Mouse (Mus musculus): Measurements from ENCODE around the gene Olfr1036. TPM values are rescaled to one million over a fixed set of nuclear protein-coding genes. Genes with fewer than 3 reads are reported as not detected.
"Not testable (repeated sequence)": the region's sequence is repeated elsewhere in the genome, so short reads cannot be mapped to it uniquely, and the experiment has no call there.

Gene Olfr1036
- polyA plus RNA-seq (2014; fragmentation: Nextera tagmentation; extraction: Ambion mirVana): not detected in 2 replicates

GRCm38 (mm10) chr2:86073692-86074091, at the start of gene Olfr1036:
Olfr1036 (plus strand) TSS chr2:86073992.
- not testable (repeated sequence) for H3K9me3 ChIP-seq (ENCODE audit: control insufficient read depth, low read length); H3K4me2 ChIP-seq; H3K9ac ChIP-seq (ENCODE audit: low read length); H3K27ac ChIP-seq (ENCODE audit: low read depth, low read length); ATAC-seq (ENCODE audit: low FRiP score); H3K4me3 ChIP-seq (ENCODE audit: low read depth, low read length); H3K36me3 ChIP-seq (ENCODE audit: control insufficient read depth, insufficient read depth, low read length); DNase-seq (ENCODE audit: low spot score, missing footprints); H3K4me1 ChIP-seq (ENCODE audit: control insufficient read depth, insufficient read depth, low read length); H3K27me3 ChIP-seq (ENCODE audit: control insufficient read depth, insufficient read depth, low read length)

DNA sequence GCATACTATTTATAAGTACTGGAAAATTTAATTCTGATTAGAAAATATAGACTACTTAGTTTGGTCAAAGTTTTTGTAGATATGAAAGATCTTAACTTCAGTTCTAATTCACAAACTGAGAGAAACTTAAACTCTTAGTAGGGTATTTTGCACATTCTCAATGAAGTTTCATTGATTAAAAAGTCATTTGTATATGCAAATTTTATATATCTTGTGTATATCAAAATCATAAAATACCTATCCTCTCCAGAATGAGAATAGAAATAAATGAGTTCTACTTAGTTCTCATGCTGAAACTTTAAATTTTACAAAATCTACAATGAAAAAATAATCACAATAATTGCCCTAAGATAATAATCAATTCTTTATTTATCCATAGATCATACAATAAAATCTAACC, 28.2 kb upstream of the Olfr1036 start, which contains the start of gene Olfr1034:
TSS of gene Olfr1034 (plus strand) at position 301 of the 400 bp plus-strand sequence.
- H3K4me2 ChIP-seq: no peak within 1 kb of the TSS
- H3K9ac ChIP-seq (ENCODE audit: low read length): no peak within 1 kb of the TSS
- no peak for ATAC-seq (ENCODE audit: low FRiP score)
- no peaks in the 10 kb centered on the region for H3K36me3 ChIP-seq (ENCODE audit: control insufficient read depth, insufficient read depth, low read length)
- H3K27ac ChIP-seq (ENCODE audit: low read depth, low read length): no peak within 1 kb of the TSS
- H3K9me3 ChIP-seq (ENCODE audit: control insufficient read depth, low read length): no peaks in the 10 kb centered on the region
- DNase-seq (ENCODE audit: low spot score, missing footprints): no peak
- no peaks in the 10 kb centered on the region for H3K27me3 ChIP-seq (ENCODE audit: control insufficient read depth, insufficient read depth, low read length)
- H3K4me1 ChIP-seq (ENCODE audit: control insufficient read depth, insufficient read depth, low read length): no peaks in the 10 kb centered on the region
- H3K4me3 ChIP-seq (ENCODE audit: low read depth, low read length): no peak within 1 kb of the TSS

GRCm38 (mm10) chr2:86050777-86051176, 23.0 kb upstream of the Olfr1036 start:
- not testable (repeated sequence) for H3K27me3 ChIP-seq (ENCODE audit: control insufficient read depth, insufficient read depth, low read length); H3K9me3 ChIP-seq (ENCODE audit: control insufficient read depth, low read length); H3K4me1 ChIP-seq (ENCODE audit: control insufficient read depth, insufficient read depth, low read length); DNase-seq (ENCODE audit: low spot score, missing footprints); H3K36me3 ChIP-seq (ENCODE audit: control insufficient read depth, insufficient read depth, low read length); H3K9ac ChIP-seq (ENCODE audit: low read length); H3K4me3 ChIP-seq (ENCODE audit: low read depth, low read length); H3K4me2 ChIP-seq; H3K27ac ChIP-seq (ENCODE audit: low read depth, low read length)
- 0 out of 2 replicates have a peak, but pooled peaks have one; percentile 30 for ATAC-seq (ENCODE audit: low FRiP score)

DNA sequence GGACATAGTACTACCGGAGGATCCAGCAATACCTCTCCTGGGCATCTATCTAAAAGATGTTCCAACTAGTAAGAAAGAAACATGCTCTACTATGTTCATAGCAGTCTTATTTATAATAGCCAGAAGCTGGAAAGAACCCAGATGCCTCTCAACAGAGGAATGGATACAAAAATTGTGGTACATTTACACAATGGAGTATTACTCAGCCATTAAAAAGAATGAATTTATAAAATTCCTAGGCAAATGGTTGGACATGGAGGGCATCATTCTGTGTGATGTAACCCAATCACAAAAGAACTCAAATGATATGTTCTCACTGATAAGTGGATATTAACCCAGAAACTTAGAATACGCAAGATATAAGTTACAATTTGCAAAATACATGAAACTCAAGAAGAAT, 10.0 kb upstream of the Olfr1036 start:
- WGBS: 93% methylated on average over 2 of the region's 2 CpGs

DNA sequence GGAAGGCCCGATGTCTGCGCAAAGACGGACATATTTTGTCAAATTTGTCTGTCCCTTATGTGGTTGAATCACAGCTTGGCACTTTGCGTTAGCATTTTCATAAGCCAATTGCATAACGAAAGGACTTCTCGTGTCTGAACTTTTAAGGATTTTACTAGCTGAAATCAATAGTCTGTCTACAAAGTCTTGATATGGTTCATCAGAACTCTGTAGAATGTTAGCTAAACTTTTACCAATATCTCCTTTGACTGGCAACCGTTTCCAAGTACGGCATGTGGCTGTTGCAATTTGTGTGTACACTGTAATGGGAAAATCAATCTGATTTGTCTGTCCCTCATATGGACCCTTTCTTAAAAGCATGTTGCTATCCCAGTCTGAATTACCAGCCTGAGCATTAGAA, 3.6 kb upstream of the Olfr1036 start:
- no peak for ATAC-seq (ENCODE audit: low FRiP score)

More for the DNA sequence above, 10.0 kb upstream of the Olfr1036 start:
- H3K4me2 ChIP-seq; H3K27ac ChIP-seq (ENCODE audit: low read depth, low read length); H3K9me3 ChIP-seq (ENCODE audit: control insufficient read depth, low read length); H3K27me3 ChIP-seq (ENCODE audit: control insufficient read depth, insufficient read depth, low read length); ATAC-seq (ENCODE audit: low FRiP score); H3K4me3 ChIP-seq (ENCODE audit: low read depth, low read length); H3K4me1 ChIP-seq (ENCODE audit: control insufficient read depth, insufficient read depth, low read length); H3K36me3 ChIP-seq (ENCODE audit: control insufficient read depth, insufficient read depth, low read length); DNase-seq (ENCODE audit: low spot score, missing footprints); H3K9ac ChIP-seq (ENCODE audit: low read length): not testable (repeated sequence)

DNA sequence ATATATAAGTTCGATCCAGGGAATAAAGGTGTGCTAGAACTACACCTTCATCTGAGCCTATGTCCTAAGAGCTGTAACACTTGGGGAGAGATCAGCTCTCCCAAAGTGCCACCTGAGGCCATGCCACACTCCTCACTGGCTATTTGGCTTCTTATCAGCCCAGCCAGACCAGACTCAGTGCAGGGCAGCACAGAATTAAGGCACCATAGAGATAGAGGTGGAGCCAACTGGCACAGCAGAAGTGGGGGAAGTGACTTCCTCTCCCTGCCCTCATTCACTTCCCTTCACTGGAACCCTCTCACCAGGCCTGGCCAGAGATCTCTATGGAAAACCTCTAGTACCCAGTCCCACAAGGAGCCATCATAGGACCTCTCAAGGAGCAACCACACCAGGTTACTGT, 6.7 kb downstream of the Olfr1036 start:
- not testable (repeated sequence) for H3K27ac ChIP-seq (ENCODE audit: low read depth, low read length); H3K4me1 ChIP-seq (ENCODE audit: control insufficient read depth, insufficient read depth, low read length); H3K27me3 ChIP-seq (ENCODE audit: control insufficient read depth, insufficient read depth, low read length); H3K36me3 ChIP-seq (ENCODE audit: control insufficient read depth, insufficient read depth, low read length); H3K4me2 ChIP-seq; H3K4me3 ChIP-seq (ENCODE audit: low read depth, low read length); H3K9ac ChIP-seq (ENCODE audit: low read length); DNase-seq (ENCODE audit: low spot score, missing footprints); H3K9me3 ChIP-seq (ENCODE audit: control insufficient read depth, low read length); ATAC-seq (ENCODE audit: low FRiP score)
- WGBS: 82% methylated on average over 1 of the region's 1 CpGs

More for the DNA sequence above, 3.6 kb upstream of the Olfr1036 start:
- 96% methylated on average over 8 of the region's 8 CpGs for WGBS
- Histone ChIP-seq H3K36me3 (ENCODE audit: control insufficient read depth, insufficient read depth, low read length) (no peaks in the 10 kb centered on the region), H3K9me3 (ENCODE audit: control insufficient read depth, low read length) (no peaks in the 10 kb centered on the region), H3K4me1 (ENCODE audit: control insufficient read depth, insufficient read depth, low read length) (no peaks in the 10 kb centered on the region), H3K4me3 (ENCODE audit: low read depth, low read length) (no peak overlapping the region), H3K9ac (ENCODE audit: low read length) (no peak overlapping the region), H3K27ac (ENCODE audit: low read depth, low read length) (no peak overlapping the region), H3K27me3 (ENCODE audit: control insufficient read depth, insufficient read depth, low read length) (no peaks in the 10 kb centered on the region), H3K4me2 (no peak overlapping the region)
- DNase-seq (ENCODE audit: low spot score, missing footprints): no peak

DNA sequence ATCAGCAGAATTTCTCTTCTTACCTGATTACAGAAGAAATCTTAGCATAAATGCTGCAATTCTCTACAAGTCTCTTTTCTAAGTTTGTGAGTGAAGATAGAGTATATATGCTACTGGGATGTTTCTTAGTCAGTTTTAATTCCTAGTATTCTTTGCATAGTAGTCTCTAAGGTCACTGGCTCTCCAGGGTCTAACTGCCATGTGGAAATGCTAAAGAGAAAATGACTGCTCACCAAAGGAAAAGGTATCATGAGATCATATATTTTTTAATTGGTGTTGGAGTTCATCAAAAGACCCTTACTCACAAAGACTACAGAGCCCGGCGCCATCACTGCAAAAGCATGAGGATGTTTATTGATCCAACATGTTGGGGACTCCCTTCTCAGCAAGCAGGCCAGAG, 13.5 kb downstream of the Olfr1036 start, which contains the start of gene Olfr1037:
TSS of gene Olfr1037 (minus strand) at position 101 of the 400 bp plus-strand sequence.
- Histone ChIP-seq H3K4me1 (ENCODE audit: control insufficient read depth, insufficient read depth, low read length) (no peaks in the 10 kb centered on the region), H3K9me3 (ENCODE audit: control insufficient read depth, low read length) (no peaks in the 10 kb centered on the region), H3K27me3 (ENCODE audit: control insufficient read depth, insufficient read depth, low read length) (no peaks in the 10 kb centered on the region), H3K4me3 (ENCODE audit: low read depth, low read length) (no peak within 1 kb of the TSS), H3K27ac (ENCODE audit: low read depth, low read length) (no peak within 1 kb of the TSS), H3K9ac (ENCODE audit: low read length) (no peak within 1 kb of the TSS), H3K4me2 (no peak within 1 kb of the TSS), H3K36me3 (ENCODE audit: control insufficient read depth, insufficient read depth, low read length) (no peaks in the 10 kb centered on the region)
- ATAC-seq (ENCODE audit: low FRiP score) (no peak), DNase-seq (ENCODE audit: low spot score, missing footprints) (no peak)
- 87% methylated on average over 2 of the region's 2 CpGs for WGBS

Other genes with a start within 250 kb of the Olfr1036 start
- gene Olfr1019, start 228.5 kb upstream of the Olfr1036 start, polyA plus RNA-seq (2014; fragmentation: Nextera tagmentation; extraction: Ambion mirVana): not detected in 2 replicates
- gene Olfr1020, start 227.0 kb upstream of the Olfr1036 start, polyA plus RNA-seq (2014; fragmentation: Nextera tagmentation; extraction: Ambion mirVana): not detected in 2 replicates
- not detected in 2 replicates for gene Olfr1022, start 205.4 kb upstream of the Olfr1036 start, polyA plus RNA-seq (2014; fragmentation: Nextera tagmentation; extraction: Ambion mirVana)
- gene Olfr1023, start 188.4 kb upstream of the Olfr1036 start, polyA plus RNA-seq (2014; fragmentation: Nextera tagmentation; extraction: Ambion mirVana): not detected in 2 replicates
- gene Olfr1024, start 168.9 kb upstream of the Olfr1036 start, polyA plus RNA-seq (2014; fragmentation: Nextera tagmentation; extraction: Ambion mirVana): not detected in 2 replicates
- gene Olfr1025-ps1, start 158.8 kb upstream of the Olfr1036 start, polyA plus RNA-seq (2014; fragmentation: Nextera tagmentation; extraction: Ambion mirVana): not detected in 2 replicates
- not detected in 2 replicates for gene Olfr1026, start 152.4 kb upstream of the Olfr1036 start, polyA plus RNA-seq (2014; fragmentation: Nextera tagmentation; extraction: Ambion mirVana)
- gene Olfr1028, start 123.6 kb upstream of the Olfr1036 start, polyA plus RNA-seq (2014; fragmentation: Nextera tagmentation; extraction: Ambion mirVana): not detected in 2 replicates
- gene Olfr1029, start 100.1 kb upstream of the Olfr1036 start, polyA plus RNA-seq (2014; fragmentation: Nextera tagmentation; extraction: Ambion mirVana): not detected in 2 replicates
- not detected in 2 replicates for gene Olfr1030, start 94.7 kb upstream of the Olfr1036 start, polyA plus RNA-seq (2014; fragmentation: Nextera tagmentation; extraction: Ambion mirVana)
- not detected in 2 replicates for gene Olfr1031, start 83.7 kb upstream of the Olfr1036 start, polyA plus RNA-seq (2014; fragmentation: Nextera tagmentation; extraction: Ambion mirVana)
- not detected in 2 replicates for gene Olfr1032, start 68.5 kb upstream of the Olfr1036 start, polyA plus RNA-seq (2014; fragmentation: Nextera tagmentation; extraction: Ambion mirVana)
- not detected in 2 replicates for gene Olfr1033, start 53.4 kb upstream of the Olfr1036 start, polyA plus RNA-seq (2014; fragmentation: Nextera tagmentation; extraction: Ambion mirVana)
- gene Olfr1034, start 28.1 kb upstream of the Olfr1036 start, polyA plus RNA-seq (2014; fragmentation: Nextera tagmentation; extraction: Ambion mirVana): not detected in 2 replicates
- not detected in 2 replicates for gene Olfr1037, start 13.4 kb downstream of the Olfr1036 start, polyA plus RNA-seq (2014; fragmentation: Nextera tagmentation; extraction: Ambion mirVana)
- gene Olfr1039, start 61.9 kb downstream of the Olfr1036 start, polyA plus RNA-seq (2014; fragmentation: Nextera tagmentation; extraction: Ambion mirVana): not detected in 2 replicates
- gene Olfr1040, start 72.7 kb downstream of the Olfr1036 start, polyA plus RNA-seq (2014; fragmentation: Nextera tagmentation; extraction: Ambion mirVana): not detected in 2 replicates
- not detected in 2 replicates for gene Olfr1042, start 87.8 kb downstream of the Olfr1036 start, polyA plus RNA-seq (2014; fragmentation: Nextera tagmentation; extraction: Ambion mirVana)
- gene Olfr1043, start 93.5 kb downstream of the Olfr1036 start, polyA plus RNA-seq (2014; fragmentation: Nextera tagmentation; extraction: Ambion mirVana): not detected in 2 replicates
- gene Olfr1044, start 103.8 kb downstream of the Olfr1036 start, polyA plus RNA-seq (2014; fragmentation: Nextera tagmentation; extraction: Ambion mirVana): not detected in 2 replicates
- not detected in 2 replicates for gene Olfr52, start 111.7 kb downstream of the Olfr1036 start, polyA plus RNA-seq (2014; fragmentation: Nextera tagmentation; extraction: Ambion mirVana)
- not detected in 2 replicates for gene Olfr1045, start 129.0 kb downstream of the Olfr1036 start, polyA plus RNA-seq (2014; fragmentation: Nextera tagmentation; extraction: Ambion mirVana)
- not detected in 2 replicates for gene Olfr1046, start 145.3 kb downstream of the Olfr1036 start, polyA plus RNA-seq (2014; fragmentation: Nextera tagmentation; extraction: Ambion mirVana)
- gene Olfr1047, start 157.4 kb downstream of the Olfr1036 start, polyA plus RNA-seq (2014; fragmentation: Nextera tagmentation; extraction: Ambion mirVana): not detected in 2 replicates
- not detected in 2 replicates for gene Olfr1048, start 166.3 kb downstream of the Olfr1036 start, polyA plus RNA-seq (2014; fragmentation: Nextera tagmentation; extraction: Ambion mirVana)
- not detected in 2 replicates for gene Olfr1049, start 184.3 kb downstream of the Olfr1036 start, polyA plus RNA-seq (2014; fragmentation: Nextera tagmentation; extraction: Ambion mirVana)
- not detected in 2 replicates for gene Olfr1051, start 205.1 kb downstream of the Olfr1036 start, polyA plus RNA-seq (2014; fragmentation: Nextera tagmentation; extraction: Ambion mirVana)
- not detected in 2 replicates for gene Olfr1052, start 218.5 kb downstream of the Olfr1036 start, polyA plus RNA-seq (2014; fragmentation: Nextera tagmentation; extraction: Ambion mirVana)
- gene Olfr1053, start 241.3 kb downstream of the Olfr1036 start, polyA plus RNA-seq (2014; fragmentation: Nextera tagmentation; extraction: Ambion mirVana): not detected in 2 replicates

Measured in midbrain, embryonic 11.5 days (tissue).